Comparison of ENCODE assay signal across 19 mouse cellular contexts in the genomic region with DNA sequence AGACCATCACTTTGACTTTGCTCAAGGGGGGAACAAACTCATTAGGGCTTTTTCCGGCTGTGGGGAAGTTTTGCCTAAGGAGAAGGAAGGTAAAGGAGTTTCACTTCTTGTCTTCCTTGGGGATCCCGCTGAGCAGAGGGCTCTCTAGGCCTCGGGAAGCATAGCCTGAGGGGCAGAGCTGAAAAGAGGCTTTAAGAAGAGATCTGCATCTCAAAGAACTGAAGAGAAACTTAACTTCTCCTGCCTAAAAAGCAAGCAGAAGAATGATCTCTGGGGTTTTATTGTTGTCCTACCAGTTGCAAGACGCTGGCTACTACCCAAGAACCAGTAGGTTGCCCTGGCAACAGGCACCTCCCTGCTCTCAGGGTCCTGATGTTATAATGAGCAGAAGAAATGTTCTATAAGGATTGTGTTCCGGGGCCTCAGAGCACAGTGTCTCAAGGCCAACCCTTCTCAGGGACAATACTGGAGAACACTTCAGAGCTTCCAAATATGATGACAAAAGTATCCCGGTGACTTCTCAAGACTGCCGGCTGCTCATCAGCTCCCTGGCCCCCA.
DNase-seq lines count a peak whose midpoint lies in the region; ATAC-seq and TF ChIP-seq lines count a peak whose summit lies in the region.
"Had no signal": no experiment of that assay in that cellular context is flagged by ENCODE, and none has a peak within 500 bp of the region (broad histone marks: within the 10 kb centered on the region; RNA-seq: fewer than 3 reads in every experiment).

No protein-coding gene starts in this region.

- H3K27ac ChIP-seq in ES-E14 (ENCODE audit: insufficient read depth, low read depth, low read length, poor library complexity, severe bottlenecking), result no peak overlapping the region; the same call in 1 of the 2 replicates
- H3K27ac ChIP-seq in forebrain, embryonic 16.5 days (ENCODE audit: low read length), result 0 out of 2 replicates have a peak overlapping the region, but pooled peaks have one; percentile 7
- H3K27ac ChIP-seq: embryonic facial prominence, embryonic 12.5 days; heart, embryonic 10.5 days; intestine, embryonic 15.5 days had no signal

- in situ Hi-C loops in ES-E14 (cut with MboI; ENCODE audit: low sequenced_read_pairs in 2 of 2, unreplicated experiment in 2 of 2), result no loop called here

- no peak overlapping the region for H3K9ac ChIP-seq in ES-E14 (ENCODE audit: insufficient read depth, low read depth, low read length, poor library complexity, severe bottlenecking)
- H3K9ac ChIP-seq in forebrain, embryonic 16.5 days (replicated peaks; ENCODE audit: low read depth, low read length), result no peak overlapping the region
- H3K9ac ChIP-seq: embryonic facial prominence, embryonic 12.5 days; intestine, embryonic 15.5 days had no signal

- peaks cover 3% of the 10 kb centered on the region; the same call in 1 of the 2 replicates for H3K36me3 ChIP-seq in ES-E14 (ENCODE audit: control insufficient read depth, insufficient read depth, low read length, poor library complexity, severe bottlenecking)
- no peaks in the 10 kb centered on the region for H3K36me3 ChIP-seq in forebrain, embryonic 16.5 days (ENCODE audit: control insufficient read depth, insufficient read depth)
- H3K36me3 ChIP-seq: embryonic facial prominence, embryonic 12.5 days; heart, embryonic 10.5 days; intestine, embryonic 15.5 days had no signal

- peaks cover 2% of the 10 kb centered on the region; the same call in 1 of the 2 replicates for H3K9me3 ChIP-seq in ES-E14 (ENCODE audit: control insufficient read depth, insufficient read depth, low read depth, low read length)
- no peaks in the 10 kb centered on the region; the same call in 1 of the 2 replicates for H3K9me3 ChIP-seq in forebrain, embryonic 16.5 days (ENCODE audit: control insufficient read depth, low read length)
- H3K9me3 ChIP-seq: embryonic facial prominence, embryonic 12.5 days; intestine, embryonic 15.5 days had no signal

- peaks cover 0 to 2% of the 10 kb centered on the region in 2 experiments; a peak in 2 of 4 replicates for H3K4me1 ChIP-seq in ES-E14 (ENCODE audit: control insufficient read depth in 2 of 2, insufficient read depth in 2 of 2, low read length in 2 of 2, poor library complexity in 1 of 2)
- peaks cover 5% of the 10 kb centered on the region for H3K4me1 ChIP-seq in forebrain, embryonic 16.5 days (replicated peaks; ENCODE audit: control insufficient read depth, insufficient read depth, low read length)
- H3K4me1 ChIP-seq: embryonic facial prominence, embryonic 12.5 days; heart, embryonic 10.5 days; intestine, embryonic 15.5 days had no signal

- 6% methylated on average over 7 of the region's 7 CpGs for WGBS in forebrain, embryonic 16.5 days

- DNase-seq in cerebellum, postnatal 14 days, result peak; percentile 7 to 13
- no peak for DNase-seq in cerebellum, postnatal 25 days
- peak; percentile 7 for DNase-seq in kidney, postnatal 10 days
- DNase-seq in kidney, adult 9 months, result no peak
- peak; percentile 86 for DNase-seq in ES-E14 (ENCODE audit: low read depth, low spot score)
- DNase-seq in right cerebral cortex, adult 18-20 months, result no peak
- DNase-seq in frontal cortex, postnatal 10 days (ENCODE audit: low spot score in 2 of 2), result no peak
- DNase-seq: adrenal gland, adult 2 months; cerebellum, adult 2 months; gastrocnemius, postnatal 25 days; kidney, postnatal 14 days; layer of hippocampus, adult 9-11 months; liver; lung, adult 18-20 months had no signal

- ATAC-seq in forebrain, embryonic 16.5 days, result no peak
- ATAC-seq: intestine, embryonic 15.5 days; Patski had no signal

- no peaks in the 10 kb centered on the region for H3K27me3 ChIP-seq in forebrain, embryonic 16.5 days (replicated peaks; ENCODE audit: control insufficient read depth, insufficient read depth, low read length)
- H3K27me3 ChIP-seq: embryonic facial prominence, embryonic 12.5 days; intestine, embryonic 15.5 days; Patski had no signal

- no peak overlapping the region for H3K4me3 ChIP-seq in ES-E14 (ENCODE audit: insufficient read depth in 1 of 2, low read depth in 1 of 2, low read length in 2 of 2, poor library complexity in 1 of 2, severe bottlenecking in 1 of 2)
- H3K4me3 ChIP-seq in forebrain, embryonic 16.5 days (replicated peaks; ENCODE audit: low read length), result no peak overlapping the region
- H3K4me3 ChIP-seq: embryonic facial prominence, embryonic 12.5 days; heart, embryonic 10.5 days; intestine, embryonic 15.5 days had no signal

- H3K4me2 ChIP-seq in forebrain, embryonic 16.5 days (ENCODE audit: low read length), result no peak overlapping the region
- H3K4me2 ChIP-seq: embryonic facial prominence, embryonic 12.5 days; intestine, embryonic 15.5 days had no signal

TF ChIP-seq in ES-E14, 5 proteins besides CTCF, POLR2A, EP300 and RAD21:
- TF ChIP-seq ZC3H11A (IDR thresholded peaks at IDR 0.05; ENCODE audit: borderline replicate concordance, low read depth, low read length), result no peak
- TF ChIP-seq CHD2 (IDR thresholded peaks at IDR 0.05; ENCODE audit: low read depth, low read length), result no peak
- no peak for TF ChIP-seq HCFC1 (IDR thresholded peaks at IDR 0.05; ENCODE audit: borderline replicate concordance, insufficient read depth, low read length)
- no peak for TF ChIP-seq MAFK (IDR thresholded peaks at IDR 0.05; ENCODE audit: insufficient read depth, low read depth, low read length)
- no peak for TF ChIP-seq ZNF384 (IDR thresholded peaks at IDR 0.05; ENCODE audit: low read depth, low read length)

Comparison
In these comparisons a context has a peak if more than half of its experiments do, and no peak if none do; other contexts are left out.
1. DNase-seq: peak in cerebellum, postnatal 14 days (2 of 2), kidney, postnatal 10 days (single experiment) and ES-E14 (single experiment); none in cerebellum, postnatal 25 days (0 of 2), kidney, adult 9 months (single experiment), right cerebral cortex, adult 18-20 months (single experiment) and frontal cortex, postnatal 10 days (0 of 2).